In genomic region chr2:128339643-128340487, GRCm38 (mm10) we compare ENCODE assay signal across 8 mouse cellular contexts.
DNase-seq lines count a peak whose midpoint lies in the region; ATAC-seq and TF ChIP-seq lines count a peak whose summit lies in the region.

No protein-coding gene starts in this region.

- intact Hi-C loops in gastrocnemius, adult 2 months (cut with DNase I): loop anchor here (5.0 kb wide), 1 partner anchor 52 kb away; no protein-coding TSS in a partner anchor

- peak overlapping the region; percentile 99 for H3K27ac ChIP-seq in gastrocnemius, adult 2 months
- H3K27ac ChIP-seq in hindbrain, embryonic 11.5 days (ENCODE audit: low read depth, low read length): no peak overlapping the region
- H3K27ac ChIP-seq in liver, embryonic 15.5 days (replicated peaks): peak overlapping the region; percentile 45; the same call in 1 of the 2 replicates

- peak; percentile 45 for DNase-seq in gastrocnemius, adult 2 months
- DNase-seq in gastrocnemius, postnatal 25 days: no peak
- peak; percentile 52 for DNase-seq in brain, adult 2 months (ENCODE audit: low read depth, low spot score)
- DNase-seq in hindbrain, embryonic 11.5 days (ENCODE audit: low spot score): peak; percentile 41
- no peak for DNase-seq in c-Kit-positive CD71-positive TER-119-positive erythroid progenitor cells, embryonic 14.5 days (ENCODE audit: low spot score)
- DNase-seq in layer of hippocampus, postnatal 10 days (ENCODE audit: low spot score in 2 of 2): no peak
- no peak for DNase-seq in urinary bladder, adult 18-20 months (ENCODE audit: low spot score in 2 of 2)

- H3K4me1 ChIP-seq in hindbrain, embryonic 11.5 days (replicated peaks; ENCODE audit: control insufficient read depth, insufficient read depth, low read length): no peaks in the 10 kb centered on the region
- H3K4me1 ChIP-seq in liver, embryonic 15.5 days (replicated peaks): peaks cover 34% of the 10 kb centered on the region

- no peaks in the 10 kb centered on the region for H3K36me3 ChIP-seq in hindbrain, embryonic 11.5 days (ENCODE audit: control insufficient read depth, insufficient read depth, low read length)
- no peaks in the 10 kb centered on the region for H3K36me3 ChIP-seq in liver, embryonic 15.5 days (replicated peaks)

- H3K27me3 ChIP-seq in hindbrain, embryonic 11.5 days (ENCODE audit: control insufficient read depth, insufficient read depth, low read length): no peaks in the 10 kb centered on the region
- H3K27me3 ChIP-seq in liver, embryonic 15.5 days: no peaks in the 10 kb centered on the region

- no peak overlapping the region for H3K4me2 ChIP-seq in hindbrain, embryonic 11.5 days (replicated peaks; ENCODE audit: low read depth, low read length)
- H3K4me2 ChIP-seq in liver, embryonic 15.5 days: peak overlapping the region; percentile 15; the same call in 1 of the 2 replicates

- H3K4me3 ChIP-seq in gastrocnemius, adult 2 months: peak overlapping the region; percentile 47
- no peak overlapping the region for H3K4me3 ChIP-seq in hindbrain, embryonic 11.5 days (ENCODE audit: low read depth, low read length)
- no peak overlapping the region for H3K4me3 ChIP-seq in liver, embryonic 15.5 days (replicated peaks)

- peak; percentile 8; the same call in 1 of the 2 replicates for TF ChIP-seq CTCF in gastrocnemius, adult 2 months (IDR thresholded peaks at IDR 0.05)

- no peaks in the 10 kb centered on the region for H3K9me3 ChIP-seq in hindbrain, embryonic 11.5 days (ENCODE audit: control insufficient read depth, low read length)
- no peaks in the 10 kb centered on the region for H3K9me3 ChIP-seq in liver, embryonic 15.5 days (replicated peaks)

- 40% methylated on average over 19 of the region's 19 CpGs for WGBS in hindbrain, embryonic 11.5 days
- WGBS in liver, embryonic 15.5 days (ENCODE audit: insufficient replicate concordance): 18% methylated on average over 19 of the region's 19 CpGs

- no peak overlapping the region for H3K9ac ChIP-seq in hindbrain, embryonic 11.5 days (ENCODE audit: low read depth, low read length)
- H3K9ac ChIP-seq in liver, embryonic 15.5 days: no peak overlapping the region

- no peak for ATAC-seq in hindbrain, embryonic 11.5 days (ENCODE audit: low FRiP score)
- ATAC-seq in liver, embryonic 15.5 days (ENCODE audit: insufficient read depth): no peak

Comparison
In these comparisons a context has a peak if more than half of its experiments do, and no peak if none do; other contexts are left out.
1. DNase-seq: peak in gastrocnemius, adult 2 months (single experiment), brain, adult 2 months (single experiment) and hindbrain, embryonic 11.5 days (single experiment); none in gastrocnemius, postnatal 25 days (single experiment), c-Kit-positive CD71-positive TER-119-positive erythroid progenitor cells, embryonic 14.5 days (single experiment), layer of hippocampus, postnatal 10 days (0 of 2) and urinary bladder, adult 18-20 months (0 of 2).